Mouse (Mus musculus) liver, embryonic 14 days (tissue): ENCODE data around the gene Uchl3. TPM values are rescaled to one million over a fixed set of nuclear protein-coding genes. Genes with fewer than 3 reads are reported as not detected.

Source experiments
- polyA plus RNA-seq: library from polyadenylated mRNA; depleted of rRNA; stranded (reverse); fragments of >200 nt; gene quantifications from 2 replicates; pipeline ENCODE4 v1.2.3, GENCODE M21; 2012; rRNA removed

Uchl3 gene
- polyA plus RNA-seq, result 40.2 and 41.9 TPM in 2 replicates

GRCm38 (mm10) chr14:101653581-101654525 lies at the start of gene Uchl3:
Gene Uchl3, plus strand, starts transcription at chr14:101653967.

DNA sequence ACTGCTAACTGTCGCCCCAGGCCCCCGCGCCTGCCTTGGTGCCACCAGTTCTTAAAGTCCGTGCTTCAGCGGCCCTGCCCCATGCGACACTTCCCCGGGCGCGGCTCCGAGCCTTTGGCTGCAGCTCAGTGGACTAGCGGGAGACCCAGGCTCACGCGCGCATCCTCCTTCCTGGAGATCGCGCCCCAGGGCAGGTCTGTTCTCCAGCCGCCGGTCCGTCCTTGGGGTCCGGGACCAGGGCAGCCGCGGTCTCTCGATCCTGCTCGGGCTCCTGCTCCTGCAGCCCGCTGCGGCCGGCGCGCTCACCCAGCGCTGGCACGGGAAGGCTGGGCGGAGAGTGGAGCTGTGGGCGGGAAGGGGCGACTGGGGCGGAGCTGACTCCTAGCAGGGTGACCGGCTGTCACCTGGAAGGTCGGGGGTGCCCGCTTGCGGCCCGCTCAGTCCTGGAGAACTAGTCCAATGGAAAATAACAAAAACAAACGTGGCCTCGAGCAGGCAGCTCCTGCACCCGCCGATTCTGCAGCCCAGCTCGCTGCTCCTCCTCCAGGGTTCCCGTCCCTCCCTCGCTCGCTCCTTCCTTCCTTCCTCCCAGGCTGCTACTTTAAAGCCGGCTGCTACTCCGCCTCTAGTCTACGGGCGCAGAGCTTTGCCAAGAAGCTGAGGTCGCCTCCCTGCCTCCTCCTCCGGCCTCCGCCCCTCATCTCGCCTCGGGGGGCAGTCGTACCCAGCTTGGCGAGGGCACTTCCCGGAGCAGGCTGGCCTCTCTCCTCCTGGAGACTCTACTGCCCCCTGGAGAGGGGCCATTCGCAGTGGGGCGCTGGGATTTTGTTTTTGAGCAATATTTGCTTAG lies 45.0 kb upstream of the Uchl3 start, which contains the start of gene Tbc1d4:
Tbc1d4 (minus strand) TSS at position 673 of the 850 bp plus-strand sequence.

GRCm38 (mm10) chr14:101640153-101640843 lies 13.5 kb upstream of the Uchl3 start, which contains the start of gene Commd6:
Gene Commd6, minus strand, starts transcription at chr14:101640686.

DNA sequence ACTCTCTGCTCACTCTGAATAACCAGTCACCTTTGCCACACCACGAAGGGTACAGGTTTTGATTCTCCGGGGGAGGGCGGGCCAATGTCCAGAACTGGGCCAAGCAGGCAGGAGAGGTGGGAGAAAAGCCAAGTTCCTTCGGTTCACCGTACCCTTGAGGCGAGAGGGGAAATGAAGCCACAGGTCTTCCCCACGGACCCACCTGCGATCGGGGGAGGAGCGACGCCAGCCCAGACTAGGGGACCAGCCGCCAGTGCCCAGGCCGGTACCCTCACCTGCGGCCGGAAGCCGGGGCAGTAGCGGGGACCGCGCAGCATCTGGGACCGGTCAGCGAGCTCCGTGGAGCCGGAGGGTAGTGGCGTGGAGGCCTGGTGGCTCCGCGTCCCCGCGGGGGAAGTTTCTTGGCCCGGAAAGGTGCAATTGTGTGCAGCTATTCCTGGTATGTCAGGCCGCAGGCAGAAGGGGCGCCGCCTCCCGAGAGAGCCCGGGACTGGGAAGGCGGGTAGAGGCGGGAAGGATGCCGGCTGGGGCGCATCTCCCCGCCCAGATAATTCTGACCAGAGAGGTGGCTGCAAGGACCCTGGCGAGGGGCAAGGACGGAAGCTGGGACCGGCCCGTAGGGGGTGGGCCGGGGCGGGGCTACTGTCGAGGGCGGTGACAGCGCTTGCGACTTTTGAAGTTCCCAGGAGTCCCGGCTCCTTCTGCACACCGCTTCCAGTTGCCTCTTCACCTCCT lies 75.6 kb downstream of the Uchl3 start, which contains the start of the genes Gm9922 and Lmo7:
Gm9922 (minus strand) TSS at position 578 of the 735 bp plus-strand sequence.
Lmo7 (plus strand) TSS at position 721 of the 735 bp plus-strand sequence.

Other genes with a start within 250 kb of the Uchl3 start
- 0.98 and 1.3 TPM in 2 replicates for gene Tbc1d4, start 44.8 kb upstream of the Uchl3 start, polyA plus RNA-seq
- gene Commd6, start 13.3 kb upstream of the Uchl3 start, polyA plus RNA-seq, result 19.1 and 23.9 TPM in 2 replicates
- not detected in 2 replicates for gene Gm9922, start 75.8 kb downstream of the Uchl3 start, polyA plus RNA-seq
- gene Lmo7, start 76.0 kb downstream of the Uchl3 start, polyA plus RNA-seq, result 2.0 and 2.7 TPM in 2 replicates